Mouse (Mus musculus) cerebellum, adult 2 months (tissue): ENCODE measurements around the gene Ptprf. TPM values are rescaled to one million over a fixed set of nuclear protein-coding genes. Genes with fewer than 3 reads are reported as not detected.

Experiments
- DNase-seq, 2 experiments: peaks; one replicate each; pipeline ENCODE4 v3.0.0; 2021
- H3K27ac ChIP-seq: fragments of 200-500 bp; 2 replicates; pipeline ENCODE4 v1.5.1; 2012; ENCODE audit warnings: low read length, control low read depth, inconsistent platforms; ENCODE audit not compliant: insufficient read depth
- H3K27me3 ChIP-seq: fragments of 200-500 bp; 2 replicates; pipeline ENCODE4 v1.6.1; 2012; ENCODE audit warnings: inconsistent platforms, mild to moderate bottlenecking, low read length, moderate library complexity; ENCODE audit not compliant: control insufficient read depth, insufficient read depth
- H3K4me1 ChIP-seq: fragments of 200-500 bp; 2 replicates; pipeline ENCODE4 v1.6.1; 2011; ENCODE audit warnings: low read length; ENCODE audit not compliant: control insufficient read depth, insufficient read depth
- H3K4me3 ChIP-seq: fragments of 200-500 bp; replicated peaks from 2 replicates; pipeline ENCODE3; 2011; ENCODE audit warnings: mild to moderate bottlenecking, low read depth, low read length, control low read depth; ENCODE audit not compliant: insufficient read depth
- CTCF ChIP-seq: fragments of 200-500 bp; IDR thresholded peaks from 2 replicates; pipeline ENCODE4 v1.5.1; 2011; ENCODE audit warnings: low read depth, mild to moderate bottlenecking, control low read depth, low read length, moderate library complexity, borderline replicate concordance; ENCODE audit not compliant: insufficient read depth
- POLR2A ChIP-seq: fragments of 200-500 bp; IDR thresholded peaks from 2 replicates; pipeline ENCODE4 v1.6.1; 2011; ENCODE audit warnings: low read length, control low read depth, borderline replicate concordance; ENCODE audit not compliant: insufficient read depth
- WGBS: fragments of 180-500 bp; shearing (Covaris S2); methylation state at CpG from one replicate; pipeline ENCODE4 v1.1.7; 2018; 5-methylcytosine and 5-hydroxymethylcytosine counted together
- polyA plus RNA-seq: library from polyadenylated mRNA; depleted of rRNA; stranded (reverse); fragments of >200 nt; gene quantifications from 2 replicates; pipeline ENCODE4 v1.2.3, GENCODE M21; 2012

The Ptprf gene
- polyA plus RNA-seq, 1 experiment = 26.9 TPM

GRCm38 (mm10) chr4:118281444-118282181, 9.6 kb downstream of the Ptprf start:
- Histone ChIP-seq H3K27me3 (no peaks in the 10 kb centered on the region), H3K27ac (no peak overlapping the region), H3K4me1 (no peaks in the 10 kb centered on the region), H3K4me3 (no peak overlapping the region)
- TF ChIP-seq CTCF (no peak), POLR2A (no peak)
- 63% methylated on average over 13 of the region's 13 CpGs for WGBS
- DNase-seq = no peak

GRCm38 (mm10) chr4:118280506-118280905, 10.7 kb downstream of the Ptprf start:
- 63% methylated on average over 7 of the region's 7 CpGs for WGBS
- no peaks in the 10 kb centered on the region for H3K4me1 ChIP-seq
- no peak overlapping the region for H3K4me3 ChIP-seq
- no peak overlapping the region for H3K27ac ChIP-seq
- TF ChIP-seq CTCF (no peak), POLR2A (no peak)
- no peak for DNase-seq
- no peaks in the 10 kb centered on the region for H3K27me3 ChIP-seq

- Histone ChIP-seq H3K27ac (no peak overlapping the region), H3K4me1 (peaks cover 18% of the 10 kb centered on the region), H3K27me3 (no peaks in the 10 kb centered on the region), H3K4me3 (no peak overlapping the region)
- peak; percentile 28 to 48 for DNase-seq
- 59% methylated on average over 9 of the region's 9 CpGs for WGBS
- TF ChIP-seq POLR2A = no peak
- TF ChIP-seq CTCF = no peak
Measured at GRCm38 (mm10) chr4:118276520-118277232, 14.5 kb downstream of the Ptprf start.

DNA sequence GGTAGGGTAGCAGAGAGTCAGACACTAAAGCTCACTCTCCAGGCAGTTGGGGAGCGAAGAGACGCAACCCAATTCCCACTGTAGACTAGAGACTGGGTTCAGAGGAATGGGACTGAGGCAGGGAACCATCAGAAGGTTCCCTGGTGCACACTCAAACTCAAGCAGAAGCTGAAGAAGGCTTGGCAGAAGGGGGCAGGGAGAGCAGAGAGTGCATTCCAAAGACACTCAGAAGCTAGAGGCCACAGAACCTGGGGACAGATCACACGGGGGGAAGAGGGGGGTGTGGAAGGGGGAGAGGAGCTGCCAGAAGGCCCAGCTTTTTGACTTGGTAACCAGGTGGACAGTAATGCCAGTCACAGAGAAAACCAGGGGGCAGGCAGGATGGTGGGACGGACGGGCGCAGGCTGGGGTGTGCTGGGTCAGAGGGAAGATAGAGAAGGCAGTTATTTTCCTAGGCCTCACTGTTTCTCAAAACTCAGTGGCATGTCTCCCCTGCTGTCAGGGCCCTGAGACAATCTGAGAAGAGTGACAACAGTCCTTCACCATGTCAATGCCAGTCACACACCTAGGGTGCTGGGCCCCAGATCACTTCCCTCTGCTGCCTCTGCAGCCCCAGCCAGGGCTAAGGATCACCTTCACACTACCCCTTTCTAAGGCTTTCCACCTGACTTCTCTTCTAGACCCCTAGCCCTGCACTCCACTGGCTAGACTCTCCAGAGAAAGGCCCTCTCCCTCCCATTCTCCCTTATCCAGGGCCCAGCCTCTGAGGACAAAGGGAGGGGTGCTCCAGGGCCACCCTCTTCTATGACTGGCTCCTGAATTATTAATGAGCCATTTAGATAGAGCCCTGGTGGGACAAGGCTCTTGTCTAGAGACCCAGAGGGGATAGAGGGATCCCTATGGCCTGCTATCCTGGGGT, 15.3 kb downstream of the Ptprf start:
- peaks cover 18% of the 10 kb centered on the region for H3K4me1 ChIP-seq
- 80% methylated on average over 6 of the region's 6 CpGs for WGBS

DNA sequence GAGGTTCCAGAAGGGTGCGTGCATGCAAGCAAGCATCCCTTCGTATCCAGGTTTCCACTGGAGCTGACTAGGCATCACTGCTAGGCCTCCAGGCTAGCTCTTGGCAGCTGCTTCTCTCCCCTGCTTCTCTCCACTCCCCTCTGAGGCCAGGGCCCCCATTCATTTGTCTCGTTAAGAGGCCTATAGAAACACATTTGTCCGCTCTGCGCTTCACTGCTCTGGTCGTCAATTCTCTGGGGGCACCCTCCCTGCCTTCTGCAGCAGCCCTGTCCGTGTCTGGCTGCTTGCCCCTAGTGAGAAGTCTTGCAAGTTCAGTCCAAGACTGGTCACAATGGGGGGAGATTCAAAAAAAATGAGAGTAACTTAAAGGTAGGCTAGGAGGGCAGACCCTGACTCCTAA, 16.7 kb downstream of the Ptprf start:
- H3K4me1 ChIP-seq = peaks cover 22% of the 10 kb centered on the region
- DNase-seq = no peak
- no peak overlapping the region for H3K4me3 ChIP-seq
- H3K27ac ChIP-seq = no peak overlapping the region
- WGBS = 76% methylated on average over 7 of the region's 7 CpGs
- H3K27me3 ChIP-seq = no peaks in the 10 kb centered on the region
- TF ChIP-seq CTCF (no peak), POLR2A (no peak)

More for the DNA sequence above, 15.3 kb downstream of the Ptprf start:
- Histone ChIP-seq H3K4me3 (no peak overlapping the region), H3K27ac (no peak overlapping the region), H3K27me3 (no peaks in the 10 kb centered on the region)
- DNase-seq = no peak
- TF ChIP-seq POLR2A (no peak), CTCF (no peak)

DNA sequence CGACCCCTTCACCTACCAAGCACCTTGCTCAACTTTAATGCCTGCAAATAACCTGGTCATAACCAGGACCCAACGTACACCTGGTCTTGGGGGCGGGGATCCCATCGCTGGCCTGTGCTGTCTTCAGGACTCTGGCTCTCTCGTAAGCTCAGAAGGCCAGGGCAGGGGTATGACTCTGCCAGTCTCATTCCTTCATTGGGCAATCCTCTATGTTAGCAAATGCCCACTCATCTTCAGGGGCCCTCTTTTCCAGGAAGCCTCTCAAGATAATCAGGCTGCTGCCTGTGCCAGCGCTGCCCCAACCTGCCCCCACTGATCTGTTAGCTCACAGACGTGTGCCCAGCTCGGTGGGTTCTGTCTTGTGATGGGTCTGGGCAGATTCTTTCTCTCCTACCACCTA, 17.2 kb downstream of the Ptprf start:
- DNase-seq = no peak
- no peak overlapping the region for H3K4me3 ChIP-seq
- H3K27ac ChIP-seq = no peak overlapping the region
- TF ChIP-seq CTCF (no peak), POLR2A (no peak)
- WGBS = 88% methylated on average over 8 of the region's 8 CpGs
- no peaks in the 10 kb centered on the region for H3K27me3 ChIP-seq
- H3K4me1 ChIP-seq = peaks cover 22% of the 10 kb centered on the region

DNA sequence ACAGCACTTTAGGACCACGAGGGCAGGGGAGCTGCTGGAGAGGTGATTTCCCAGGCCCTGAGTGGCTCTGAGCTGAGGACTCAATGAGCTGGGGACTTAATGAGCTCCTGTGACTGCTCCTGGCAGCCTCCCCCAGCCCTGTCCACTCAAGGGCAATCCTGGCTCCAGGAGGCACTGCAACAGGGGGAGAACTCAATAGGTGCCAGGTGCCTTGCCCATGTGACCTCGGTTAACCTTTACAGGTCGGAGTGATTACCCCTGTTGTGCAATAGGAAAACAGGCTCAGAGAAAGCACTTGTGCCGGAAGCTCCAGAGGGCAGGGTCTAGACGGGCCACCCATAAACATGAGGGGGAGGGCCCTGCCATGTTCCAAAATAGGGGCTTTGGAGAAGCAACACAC, 17.7 kb downstream of the Ptprf start:
- WGBS = 51% methylated on average over 5 of the region's 5 CpGs
- no peak for TF ChIP-seq POLR2A
- TF ChIP-seq CTCF = no peak
- Histone ChIP-seq H3K4me3 (no peak overlapping the region), H3K27me3 (no peaks in the 10 kb centered on the region), H3K27ac (no peak overlapping the region), H3K4me1 (peaks cover 22% of the 10 kb centered on the region)
- no peak for DNase-seq

- DNase-seq = no peak
- Histone ChIP-seq H3K27ac (no peak overlapping the region), H3K4me3 (no peak overlapping the region), H3K27me3 (no peaks in the 10 kb centered on the region), H3K4me1 (peaks cover 22% of the 10 kb centered on the region)
- TF ChIP-seq POLR2A = no peak
- TF ChIP-seq CTCF = no peak
- 83% methylated on average over 3 of the region's 3 CpGs for WGBS
Measured at GRCm38 (mm10) chr4:118272871-118273270, 18.3 kb downstream of the Ptprf start.
